Mouse (Mus musculus) cortical plate, adult 2 months (tissue): ENCODE results near the gene Arhgap30.

Experiments used
- CTCF ChIP-seq: fragments of 200-500 bp; IDR thresholded peaks from 2 replicates; pipeline ENCODE4 v1.5.1; 2011; ENCODE audit warnings: mild to moderate bottlenecking, control low read depth, low read length; ENCODE audit not compliant: insufficient read depth; ENCODE audit errors: extremely low read depth
- POLR2A ChIP-seq: fragments of 200-500 bp; IDR thresholded peaks from 2 replicates; pipeline ENCODE4 v1.6.1; 2011; ENCODE audit warnings: mild to moderate bottlenecking, low read length, control low read depth; ENCODE audit not compliant: insufficient read depth; ENCODE audit errors: extremely low read depth

GRCm38 (mm10) chr1:171384361-171384760 lies 4.4 kb upstream of the Arhgap30 start:
- TF ChIP-seq CTCF (no peak), POLR2A (no peak)
